Mouse (Mus musculus) embryonic facial prominence, embryonic 11.5 days (tissue): ENCODE measurements around the gene Pltp. TPM values are rescaled to one million over a fixed set of nuclear protein-coding genes. Genes with fewer than 3 reads are reported as not detected.
"Not testable (repeated sequence)": the region's sequence is repeated elsewhere in the genome, so short reads cannot be mapped to it uniquely, and the experiment has no call there.

Experiments used
- ATAC-seq: fragments of 200-750 bp; cut with Nextera tagmentation; replicated peaks from 2 replicates; pipeline ENCODE4 v1.8.0; 2017; ENCODE audit warnings: low read depth; ENCODE audit not compliant: insufficient number of reproducible peaks, low FRiP score, low TSS enrichment
- DNase-seq: peaks from one replicate; pipeline ENCODE4 v3.0.0-alpha.2; 2015; ENCODE audit warnings: low spot score
- H3K27ac ChIP-seq: fragments of 300-500 bp; sonication (generic); replicated peaks from 2 replicates; pipeline ENCODE4 v1.5.1; 2014; ENCODE audit warnings: mild to moderate bottlenecking, low read depth, low read length, control low read depth
- H3K27me3 ChIP-seq: fragments of 300-500 bp; sonication (generic); 2 replicates; pipeline ENCODE4 v1.6.1; 2014; ENCODE audit warnings: mild to moderate bottlenecking, low read length, moderate library complexity, mixed read lengths; ENCODE audit not compliant: control insufficient read depth, insufficient read depth
- H3K36me3 ChIP-seq: fragments of 300-500 bp; sonication (generic); replicated peaks from 2 replicates; pipeline ENCODE4 v1.6.1; 2014; ENCODE audit warnings: low read depth, mild to moderate bottlenecking, low read length, moderate library complexity, mixed read lengths; ENCODE audit not compliant: control insufficient read depth, insufficient read depth
- H3K4me1 ChIP-seq: fragments of 300-500 bp; sonication (generic); 2 replicates; pipeline ENCODE4 v1.6.1; 2014; ENCODE audit warnings: low read length, mixed read lengths; ENCODE audit not compliant: control insufficient read depth, insufficient read depth
- H3K4me2 ChIP-seq: fragments of 300-500 bp; sonication (generic); 2 replicates; pipeline ENCODE4 v1.6.1; 2014; ENCODE audit warnings: low read depth, mild to moderate bottlenecking, control low read depth, low read length, moderate library complexity
- H3K4me3 ChIP-seq: fragments of 300-500 bp; sonication (generic); 2 replicates; pipeline ENCODE4 v1.5.1; 2014; ENCODE audit warnings: low read depth, low read length, control low read depth
- H3K9ac ChIP-seq: fragments of 300-500 bp; sonication (generic); replicated peaks from 2 replicates; pipeline ENCODE4 v1.6.1; 2014; ENCODE audit warnings: mild to moderate bottlenecking, control low read depth, low read length
- H3K9me3 ChIP-seq: fragments of 300-500 bp; sonication (generic); replicated peaks from 2 replicates; pipeline ENCODE4 v1.6.1; 2016; ENCODE audit warnings: mild to moderate bottlenecking, low read length, inconsistent platforms, mixed read lengths; ENCODE audit not compliant: control insufficient read depth
- WGBS: fragments of 180-500 bp; shearing (Covaris S2); extraction: QIAGEN DNeasy Blood & Tissue Kit; methylation state at CpG from one replicate; pipeline ENCODE4 v1.1.7; 2014; 5-methylcytosine and 5-hydroxymethylcytosine counted together
- polyA plus RNA-seq: library from polyadenylated mRNA; unstranded; fragments of >200 nt; fragmentation: Nextera tagmentation; extraction: Ambion mirVana; gene quantifications from 2 replicates; pipeline ENCODE4 v1.2.1, GENCODE M21; 2014

Gene Pltp
- polyA plus RNA-seq, 1 experiment from 2014 or later: 41.8 TPM

DNA sequence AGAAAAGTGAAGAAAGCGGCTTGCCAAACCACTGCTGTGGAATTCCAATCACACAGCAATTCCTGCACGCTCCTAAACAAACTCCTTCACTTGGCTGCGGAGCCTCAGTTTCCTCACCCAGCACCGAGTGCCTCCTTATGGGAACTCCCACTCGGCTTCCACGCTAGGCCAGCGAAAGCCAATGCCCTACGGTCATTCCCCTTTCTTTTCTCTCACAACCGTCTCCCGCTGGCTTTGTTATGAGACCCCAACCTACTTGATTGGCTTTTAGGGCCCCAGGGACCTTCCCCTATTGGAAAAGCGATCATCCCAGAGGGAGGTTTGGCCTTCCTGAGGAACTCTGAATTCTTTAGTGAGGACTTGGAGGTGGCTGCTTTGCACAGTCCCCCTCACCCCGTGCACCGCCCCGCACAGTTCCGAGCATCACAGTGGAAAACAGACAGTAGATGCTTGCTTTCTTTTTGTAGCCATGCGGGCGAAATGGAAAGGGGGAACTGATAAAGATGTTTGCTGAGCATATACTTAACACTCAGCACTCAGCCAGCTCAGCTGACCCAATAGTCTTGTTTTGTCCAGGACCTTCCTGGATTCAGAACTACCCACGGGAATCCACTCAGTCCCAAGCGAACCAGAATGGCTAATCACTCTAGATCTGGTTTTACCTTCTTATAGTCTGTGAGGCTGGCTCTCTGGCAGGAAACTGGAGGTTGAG is 487 bp upstream of the Pltp start:
- H3K4me1 ChIP-seq: peaks cover 4% of the 10 kb centered on the region; the same call in 1 of the 2 replicates
- H3K4me2 ChIP-seq: peak overlapping the region; percentile 89
- ATAC-seq: no peak
- DNase-seq: peak; percentile 43
- peaks cover 9% of the 10 kb centered on the region; the same call in 1 of the 2 replicates for H3K27me3 ChIP-seq
- H3K27ac ChIP-seq: no peak overlapping the region
- peak overlapping the region; percentile 40 for H3K9ac ChIP-seq
- H3K4me3 ChIP-seq: peak overlapping the region; percentile 49
- under 1% methylated on average over 19 of the region's 19 CpGs for WGBS
- no peaks in the 10 kb centered on the region for H3K9me3 ChIP-seq
- no peaks in the 10 kb centered on the region for H3K36me3 ChIP-seq

DNA sequence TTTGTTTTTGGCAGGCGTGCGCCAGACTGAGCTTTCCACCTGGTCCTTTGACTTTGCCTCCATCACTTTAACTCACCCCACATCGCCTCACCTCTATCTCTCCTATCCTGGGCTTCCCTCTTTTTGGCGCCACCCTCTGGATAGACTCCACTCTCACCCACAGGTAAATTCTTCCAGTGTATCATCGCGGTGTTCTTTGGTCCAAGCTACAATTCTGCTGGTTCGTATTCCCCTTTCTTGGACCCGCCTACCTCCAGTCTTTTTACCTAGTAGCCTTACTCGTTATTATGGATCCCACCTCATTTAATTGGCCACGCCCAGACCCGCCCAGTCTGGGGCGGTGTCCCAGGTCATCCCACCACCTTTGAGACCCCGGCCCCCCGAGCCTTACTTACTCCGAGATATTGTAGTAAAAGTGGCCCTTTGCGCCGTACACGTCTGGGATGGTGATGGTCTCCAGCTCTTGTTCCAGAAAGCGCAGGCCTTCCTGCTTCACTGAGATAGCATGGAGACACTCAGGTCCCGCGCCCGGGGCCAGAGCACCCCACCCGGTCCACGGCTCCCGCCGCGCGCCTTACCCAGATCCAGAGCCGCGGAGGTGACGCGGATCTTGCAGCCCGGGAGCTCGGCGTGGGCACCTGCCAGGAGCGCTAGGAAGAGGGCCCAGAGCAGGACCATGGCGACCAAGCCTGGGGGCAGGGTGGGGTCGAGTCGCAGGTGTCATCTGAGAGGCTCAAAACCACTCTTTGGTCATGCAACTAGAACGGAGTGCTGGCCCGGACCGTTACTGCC is 1.0 kb downstream of the Pltp start:
- Histone ChIP-seq H3K36me3 (no peaks in the 10 kb centered on the region), H3K9ac (peak overlapping the region; percentile 40), H3K4me1 (peaks cover 4% of the 10 kb centered on the region; the same call in 1 of the 2 replicates), H3K4me2 (peak overlapping the region; percentile 89), H3K9me3 (no peaks in the 10 kb centered on the region), H3K27me3 (peaks cover 9% of the 10 kb centered on the region; the same call in 1 of the 2 replicates), H3K4me3 (peak overlapping the region; percentile 49), H3K27ac (0 out of 2 replicates have a peak overlapping the region, but pooled peaks have one; percentile 53)
- under 1% methylated on average over 42 of the region's 42 CpGs for WGBS
- DNase-seq (peak; percentile 43), ATAC-seq (no peak)

GRCm38 (mm10) chr2:164855572-164855971 is 1.9 kb downstream of the Pltp start:
- H3K4me2 ChIP-seq, DNase-seq, H3K9me3 ChIP-seq, H3K9ac ChIP-seq, H3K4me3 ChIP-seq, H3K27me3 ChIP-seq, H3K27ac ChIP-seq, ATAC-seq, H3K36me3 ChIP-seq, H3K4me1 ChIP-seq: not testable (repeated sequence)
- WGBS: 77% methylated on average over 5 of the region's 5 CpGs

DNA sequence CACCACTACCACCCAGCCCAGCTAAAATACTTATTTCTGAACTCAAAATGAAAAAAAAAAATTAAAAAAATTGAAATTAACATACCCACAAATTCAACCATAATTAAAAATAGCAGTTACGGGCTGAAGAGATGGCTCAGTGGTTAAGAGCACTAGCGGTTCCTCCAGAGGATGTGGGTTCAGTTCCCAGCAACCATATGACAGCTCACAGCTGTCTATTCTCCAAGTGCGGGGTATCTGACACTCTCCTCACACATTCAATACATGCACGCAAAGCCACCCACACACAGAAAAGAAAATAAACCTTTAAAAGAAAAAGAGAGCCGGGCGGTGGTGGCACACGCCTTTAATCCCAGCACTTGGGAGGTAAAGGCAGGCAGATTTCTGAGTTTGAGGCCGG is 7.5 kb downstream of the Pltp start:
- 81% methylated on average over 8 of the region's 8 CpGs for WGBS
- H3K27me3 ChIP-seq: 0 out of 2 replicates have a peak, but pooled peaks cover 2% of the 10 kb centered on the region
- ATAC-seq: no peak
- no peaks in the 10 kb centered on the region for H3K36me3 ChIP-seq
- no peak overlapping the region for H3K4me2 ChIP-seq
- no peak overlapping the region for H3K27ac ChIP-seq
- no peak overlapping the region for H3K4me3 ChIP-seq
- no peak overlapping the region for H3K9ac ChIP-seq
- DNase-seq: no peak
- H3K9me3 ChIP-seq: no peaks in the 10 kb centered on the region
- no peaks in the 10 kb centered on the region for H3K4me1 ChIP-seq

GRCm38 (mm10) chr2:164845782-164846181 is 11.7 kb downstream of the Pltp start:
- WGBS: 58% methylated on average over 3 of the region's 3 CpGs
- no peaks in the 10 kb centered on the region for H3K36me3 ChIP-seq
- peak; percentile 20 for DNase-seq

GRCm38 (mm10) chr2:164835164-164835563 is 22.3 kb downstream of the Pltp start:
- Histone ChIP-seq H3K9ac (no peak overlapping the region), H3K36me3 (no peaks in the 10 kb centered on the region; the same call in 1 of the 2 replicates), H3K27ac (no peak overlapping the region), H3K4me1 (peaks cover 7% of the 10 kb centered on the region; the same call in 1 of the 2 replicates), H3K9me3 (no peaks in the 10 kb centered on the region), H3K27me3 (no peaks in the 10 kb centered on the region), H3K4me3 (no peak overlapping the region), H3K4me2 (no peak overlapping the region)
- WGBS: 97% methylated on average over 4 of the region's 4 CpGs
- DNase-seq (no peak), ATAC-seq (no peak)

More at GRCm38 (mm10) chr2:164845782-164846181, 11.7 kb downstream of the Pltp start:
- no peak for ATAC-seq
- Histone ChIP-seq H3K9ac (no peak overlapping the region), H3K27ac (no peak overlapping the region), H3K4me1 (no peaks in the 10 kb centered on the region), H3K9me3 (no peaks in the 10 kb centered on the region), H3K27me3 (no peaks in the 10 kb centered on the region), H3K4me2 (no peak overlapping the region), H3K4me3 (no peak overlapping the region)

GRCm38 (mm10) chr2:164834531-164834930 is 23.0 kb downstream of the Pltp start:
- H3K27ac ChIP-seq: no peak overlapping the region
- ATAC-seq: no peak
- 44% methylated on average over 8 of the region's 8 CpGs for WGBS
- peak overlapping the region; percentile 75 for H3K4me3 ChIP-seq
- peaks cover 7% of the 10 kb centered on the region; the same call in 1 of the 2 replicates for H3K4me1 ChIP-seq
- DNase-seq: no peak
- no peaks in the 10 kb centered on the region for H3K27me3 ChIP-seq
- no peaks in the 10 kb centered on the region; the same call in 1 of the 2 replicates for H3K36me3 ChIP-seq
- peak overlapping the region; percentile 99 for H3K4me2 ChIP-seq
- H3K9ac ChIP-seq: peak overlapping the region; percentile 83
- H3K9me3 ChIP-seq: no peaks in the 10 kb centered on the region
